Mouse (Mus musculus) urinary bladder, postnatal 25 days (tissue): ENCODE results near the gene Pmpca.

Source experiments
- DNase-seq: peaks from one replicate; pipeline ENCODE4 v3.0.0; 2022; ENCODE audit warnings: low spot score

Gene Pmpca

GRCm38 (mm10) chr2:26389154-26389690, at the start of gene Pmpca, which contains the start of gene Entr1:
Pmpca (plus strand) TSS chr2:26389339.
Entr1 (minus strand) TSS chr2:26389316.
- peak; percentile 84 for DNase-seq

GRCm38 (mm10) chr2:26341510-26341981, 47.6 kb upstream of the Pmpca start:
- no peak for DNase-seq

- DNase-seq = peak; percentile 28
Measured at GRCm38 (mm10) chr2:26342044-26342443, 47.1 kb upstream of the Pmpca start.

- DNase-seq = no peak
Measured at GRCm38 (mm10) chr2:26342609-26343490, 46.3 kb upstream of the Pmpca start.

GRCm38 (mm10) chr2:26348241-26348640, 40.9 kb upstream of the Pmpca start:
- DNase-seq = no peak

GRCm38 (mm10) chr2:26351358-26352290, 37.5 kb upstream of the Pmpca start, which contains the start of gene Dnlz:
Dnlz (minus strand) TSS chr2:26352110.
- DNase-seq = peak; percentile 92

- DNase-seq = peak; percentile 17
Measured at GRCm38 (mm10) chr2:26352291-26352910, 36.7 kb upstream of the Pmpca start.

- DNase-seq = no peak
Measured at GRCm38 (mm10) chr2:26353066-26353980, 35.8 kb upstream of the Pmpca start.

- DNase-seq = no peak
Measured at GRCm38 (mm10) chr2:26354401-26354800, 34.7 kb upstream of the Pmpca start.

- no peak for DNase-seq
Measured at GRCm38 (mm10) chr2:26356231-26356630, 32.9 kb upstream of the Pmpca start.

GRCm38 (mm10) chr2:26356678-26357077, 32.5 kb upstream of the Pmpca start:
- DNase-seq = no peak

- DNase-seq = no peak
Measured at GRCm38 (mm10) chr2:26357484-26357883, 31.7 kb upstream of the Pmpca start.

GRCm38 (mm10) chr2:26358667-26359320, 30.3 kb upstream of the Pmpca start:
- no peak for DNase-seq

GRCm38 (mm10) chr2:26359983-26360382, 29.2 kb upstream of the Pmpca start:
- DNase-seq = no peak

GRCm38 (mm10) chr2:26360772-26361171, 28.4 kb upstream of the Pmpca start, which contains the start of gene Card9:
Card9 (minus strand) TSS chr2:26360918.
- no peak for DNase-seq

GRCm38 (mm10) chr2:26362991-26363390, 26.1 kb upstream of the Pmpca start:
- DNase-seq = no peak

GRCm38 (mm10) chr2:26363481-26363880, 25.7 kb upstream of the Pmpca start:
- no peak for DNase-seq

GRCm38 (mm10) chr2:26364738-26365465, 24.2 kb upstream of the Pmpca start:
- DNase-seq = no peak

GRCm38 (mm10) chr2:26367911-26368310, 21.2 kb upstream of the Pmpca start:
- no peak for DNase-seq
